Mouse (Mus musculus): ENCODE measurements around the gene Mdm1. TPM values are rescaled to one million over a fixed set of nuclear protein-coding genes. Genes with fewer than 3 reads are reported as not detected.

Gene Mdm1
- polyA plus RNA-seq, 1 experiment from 2014 or later: 16.1 TPM

- Histone ChIP-seq H3K9ac (ENCODE audit: low read depth, low read length) (no peak overlapping the region), H3K27ac (no peak overlapping the region), H3K36me3 (ENCODE audit: insufficient read depth, low read length) (no peaks in the 10 kb centered on the region), H3K27me3 (ENCODE audit: insufficient read depth, low read length) (no peaks in the 10 kb centered on the region), H3K4me3 (replicated peaks; ENCODE audit: low read depth, low read length) (no peak overlapping the region), H3K4me2 (ENCODE audit: low read length) (no peak overlapping the region), H3K9me3 (replicated peaks; ENCODE audit: low read length) (no peaks in the 10 kb centered on the region), H3K4me1 (replicated peaks; ENCODE audit: insufficient read depth, low read length) (no peaks in the 10 kb centered on the region)
- TF ChIP-seq CTCF (IDR thresholded peaks at IDR 0.05; ENCODE audit: low read depth): no peak
- DNase-seq (ENCODE audit: low spot score) (no peak), ATAC-seq (replicated peaks; ENCODE audit: low FRiP score, low read depth) (no peak)
- WGBS: 75% methylated on average over 5 of the region's 5 CpGs
Measured at GRCm38 (mm10) chr10:118100570-118100969, 41.0 kb upstream of the Mdm1 start.

GRCm38 (mm10) chr10:118101056-118101455 is 40.6 kb upstream of the Mdm1 start:
- H3K4me2 ChIP-seq (ENCODE audit: low read length): no peak overlapping the region
- H3K9ac ChIP-seq (ENCODE audit: low read depth, low read length): no peak overlapping the region
- no peaks in the 10 kb centered on the region for H3K4me1 ChIP-seq (replicated peaks; ENCODE audit: insufficient read depth, low read length)
- H3K4me3 ChIP-seq (replicated peaks; ENCODE audit: low read depth, low read length): no peak overlapping the region
- no peaks in the 10 kb centered on the region for H3K36me3 ChIP-seq (ENCODE audit: insufficient read depth, low read length)
- no peak for DNase-seq (ENCODE audit: low spot score)
- WGBS: 85% methylated on average over 2 of the region's 2 CpGs
- H3K27ac ChIP-seq: no peak overlapping the region
- TF ChIP-seq CTCF (IDR thresholded peaks at IDR 0.05; ENCODE audit: low read depth): no peak
- no peaks in the 10 kb centered on the region for H3K9me3 ChIP-seq (replicated peaks; ENCODE audit: low read length)
- no peaks in the 10 kb centered on the region for H3K27me3 ChIP-seq (ENCODE audit: insufficient read depth, low read length)
- no peak for ATAC-seq (replicated peaks; ENCODE audit: low FRiP score, low read depth)

GRCm38 (mm10) chr10:118103020-118103666 is 38.5 kb upstream of the Mdm1 start:
- Histone ChIP-seq H3K27me3 (ENCODE audit: insufficient read depth, low read length) (no peaks in the 10 kb centered on the region; the same call in 1 of the 2 replicates), H3K4me2 (ENCODE audit: low read length) (peak overlapping the region; percentile 50), H3K9me3 (replicated peaks; ENCODE audit: low read length) (no peaks in the 10 kb centered on the region), H3K9ac (ENCODE audit: low read depth, low read length) (no peak overlapping the region), H3K27ac (no peak overlapping the region), H3K4me1 (replicated peaks; ENCODE audit: insufficient read depth, low read length) (no peaks in the 10 kb centered on the region), H3K4me3 (replicated peaks; ENCODE audit: low read depth, low read length) (peak overlapping the region; percentile 18), H3K36me3 (ENCODE audit: insufficient read depth, low read length) (no peaks in the 10 kb centered on the region)
- ATAC-seq (replicated peaks; ENCODE audit: low FRiP score, low read depth) (peak; percentile 95), DNase-seq (ENCODE audit: low spot score) (peak; percentile 91)
- 1% methylated on average over 20 of the region's 20 CpGs for WGBS
- TF ChIP-seq CTCF (IDR thresholded peaks at IDR 0.05; ENCODE audit: low read depth): peak; percentile 13; the same call in 1 of the 2 replicates

- Histone ChIP-seq H3K27ac (no peak overlapping the region), H3K9ac (ENCODE audit: low read depth, low read length) (no peak overlapping the region), H3K36me3 (ENCODE audit: insufficient read depth, low read length) (no peaks in the 10 kb centered on the region), H3K4me2 (ENCODE audit: low read length) (no peak overlapping the region), H3K9me3 (replicated peaks; ENCODE audit: low read length) (no peaks in the 10 kb centered on the region), H3K4me1 (replicated peaks; ENCODE audit: insufficient read depth, low read length) (no peaks in the 10 kb centered on the region), H3K4me3 (replicated peaks; ENCODE audit: low read depth, low read length) (no peak overlapping the region), H3K27me3 (ENCODE audit: insufficient read depth, low read length) (no peaks in the 10 kb centered on the region; the same call in 1 of the 2 replicates)
- ATAC-seq (replicated peaks; ENCODE audit: low FRiP score, low read depth) (no peak), DNase-seq (ENCODE audit: low spot score) (no peak)
- WGBS: 78% methylated on average over 10 of the region's 10 CpGs
- no peak for TF ChIP-seq CTCF (IDR thresholded peaks at IDR 0.05; ENCODE audit: low read depth)
Measured at GRCm38 (mm10) chr10:118103906-118104305, 37.7 kb upstream of the Mdm1 start.

GRCm38 (mm10) chr10:118107031-118107430 is 34.6 kb upstream of the Mdm1 start:
- DNase-seq (ENCODE audit: low spot score) (no peak), ATAC-seq (replicated peaks; ENCODE audit: low FRiP score, low read depth) (no peak)
- Histone ChIP-seq H3K27ac (no peak overlapping the region), H3K36me3 (ENCODE audit: insufficient read depth, low read length) (no peaks in the 10 kb centered on the region), H3K27me3 (ENCODE audit: insufficient read depth, low read length) (no peaks in the 10 kb centered on the region; the same call in 1 of the 2 replicates), H3K9me3 (replicated peaks; ENCODE audit: low read length) (no peaks in the 10 kb centered on the region), H3K4me3 (replicated peaks; ENCODE audit: low read depth, low read length) (no peak overlapping the region), H3K9ac (ENCODE audit: low read depth, low read length) (no peak overlapping the region), H3K4me1 (replicated peaks; ENCODE audit: insufficient read depth, low read length) (no peaks in the 10 kb centered on the region), H3K4me2 (ENCODE audit: low read length) (no peak overlapping the region)
- no peak for TF ChIP-seq CTCF (IDR thresholded peaks at IDR 0.05; ENCODE audit: low read depth)
- 60% methylated on average over 9 of the region's 9 CpGs for WGBS

GRCm38 (mm10) chr10:118110006-118110920 is 31.3 kb upstream of the Mdm1 start:
- H3K4me2 ChIP-seq (ENCODE audit: low read length): no peak overlapping the region
- peak; percentile 89 for ATAC-seq (replicated peaks; ENCODE audit: low FRiP score, low read depth)
- no peak overlapping the region for H3K9ac ChIP-seq (ENCODE audit: low read depth, low read length)
- no peaks in the 10 kb centered on the region for H3K4me1 ChIP-seq (replicated peaks; ENCODE audit: insufficient read depth, low read length)
- H3K27me3 ChIP-seq (ENCODE audit: insufficient read depth, low read length): no peaks in the 10 kb centered on the region; the same call in 1 of the 2 replicates
- WGBS: 12% methylated on average over 8 of the region's 8 CpGs
- peak; percentile 94 for DNase-seq (ENCODE audit: low spot score)
- H3K27ac ChIP-seq: peak overlapping the region; percentile 62
- no peaks in the 10 kb centered on the region for H3K9me3 ChIP-seq (replicated peaks; ENCODE audit: low read length)
- H3K4me3 ChIP-seq (replicated peaks; ENCODE audit: low read depth, low read length): no peak overlapping the region
- peak; percentile 76 for TF ChIP-seq CTCF (IDR thresholded peaks at IDR 0.05; ENCODE audit: low read depth)
- no peaks in the 10 kb centered on the region for H3K36me3 ChIP-seq (ENCODE audit: insufficient read depth, low read length)

Data from kidney, postnatal 0 days (tissue).